Mouse (Mus musculus) hindbrain, embryonic 15.5 days (tissue): ENCODE results near the gene Ephb4. TPM values are rescaled to one million over a fixed set of nuclear protein-coding genes. Genes with fewer than 3 reads are reported as not detected.
A peak's percentile ranks its signal among the peaks of the same experiment; 100 is the strongest.

ENCODE experiments used
- ATAC-seq: fragments of 200-750 bp; cut with Nextera tagmentation; 2 replicates; pipeline ENCODE4 v1.8.0; 2017; ENCODE audit warnings: low read depth, moderate number of reproducible peaks, moderate TSS enrichment; ENCODE audit not compliant: low FRiP score
- H3K27ac ChIP-seq: fragments of 300-500 bp; sonication (generic); replicated peaks from 2 replicates; pipeline ENCODE4 v1.5.1; 2015; ENCODE audit warnings: mild to moderate bottlenecking, inconsistent platforms
- H3K27me3 ChIP-seq: fragments of 300-500 bp; sonication (generic); 2 replicates; pipeline ENCODE4 v1.6.1; 2015; ENCODE audit warnings: control low read depth, inconsistent platforms
- H3K36me3 ChIP-seq: fragments of 300-500 bp; sonication (generic); 2 replicates; pipeline ENCODE4 v1.6.1; 2015; ENCODE audit warnings: control low read depth, inconsistent platforms
- H3K4me1 ChIP-seq: fragments of 300-500 bp; sonication (generic); replicated peaks from 2 replicates; pipeline ENCODE4 v1.6.1; 2015; ENCODE audit warnings: control low read depth, inconsistent platforms
- H3K4me2 ChIP-seq: fragments of 300-500 bp; sonication (generic); 2 replicates; pipeline ENCODE4 v1.6.1; 2015; ENCODE audit warnings: moderate library complexity, mild to moderate bottlenecking, inconsistent platforms
- H3K4me3 ChIP-seq: fragments of 300-500 bp; sonication (generic); 2 replicates; pipeline ENCODE4 v1.5.1; 2015; ENCODE audit warnings: mild to moderate bottlenecking, inconsistent platforms
- H3K9ac ChIP-seq: fragments of 300-500 bp; sonication (generic); 2 replicates; pipeline ENCODE4 v1.6.1; 2015; ENCODE audit warnings: inconsistent platforms
- H3K9me3 ChIP-seq: fragments of 300-500 bp; sonication (generic); 2 replicates; pipeline ENCODE4 v1.6.1; 2016; ENCODE audit warnings: control low read depth, inconsistent platforms
- WGBS: fragments of 180-500 bp; shearing (Covaris S2); methylation state at CpG from one replicate; pipeline ENCODE4 v1.1.7; 2015; 5-methylcytosine and 5-hydroxymethylcytosine counted together
- polyA plus RNA-seq: library from polyadenylated mRNA; unstranded; fragments of >200 nt; fragmentation: Nextera tagmentation; extraction: Ambion mirVana; gene quantifications from 2 replicates; pipeline ENCODE4 v1.2.1, GENCODE M21; 2015

Gene Ephb4
- polyA plus RNA-seq, 1 experiment from 2014 or later, result 8.4 TPM

DNA sequence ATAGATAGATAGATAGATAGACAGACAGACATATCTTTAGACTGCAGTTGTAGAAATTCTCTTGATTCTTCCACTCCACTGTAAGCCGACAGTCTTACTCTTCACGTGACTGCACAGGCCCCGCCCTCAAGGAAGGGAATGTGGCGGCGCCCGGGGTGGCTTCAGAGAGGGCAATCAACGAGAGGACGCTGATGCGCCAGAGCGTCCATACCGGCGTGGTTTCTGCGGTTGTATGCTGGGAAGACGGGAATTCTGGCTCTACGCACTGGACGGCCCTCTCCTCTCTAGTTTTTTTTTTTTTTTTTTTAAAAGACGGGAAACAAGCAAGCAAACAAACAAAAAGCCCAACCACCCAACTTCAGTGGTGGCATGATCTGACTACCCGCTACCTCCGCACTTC lies 11.7 kb upstream of the Ephb4 start:
- H3K27ac ChIP-seq, result peak overlapping the region; percentile 82
- H3K4me2 ChIP-seq, result peak overlapping the region; percentile 88
- H3K27me3 ChIP-seq, result no peaks in the 10 kb centered on the region
- WGBS, result under 1% methylated on average over 19 of the region's 19 CpGs
- peaks cover 27% of the 10 kb centered on the region for H3K4me1 ChIP-seq
- H3K9me3 ChIP-seq, result no peaks in the 10 kb centered on the region
- peak overlapping the region; percentile 52 for H3K9ac ChIP-seq
- H3K4me3 ChIP-seq, result peak overlapping the region; percentile 39
- no peaks in the 10 kb centered on the region for H3K36me3 ChIP-seq
- peak; percentile 86 for ATAC-seq

DNA sequence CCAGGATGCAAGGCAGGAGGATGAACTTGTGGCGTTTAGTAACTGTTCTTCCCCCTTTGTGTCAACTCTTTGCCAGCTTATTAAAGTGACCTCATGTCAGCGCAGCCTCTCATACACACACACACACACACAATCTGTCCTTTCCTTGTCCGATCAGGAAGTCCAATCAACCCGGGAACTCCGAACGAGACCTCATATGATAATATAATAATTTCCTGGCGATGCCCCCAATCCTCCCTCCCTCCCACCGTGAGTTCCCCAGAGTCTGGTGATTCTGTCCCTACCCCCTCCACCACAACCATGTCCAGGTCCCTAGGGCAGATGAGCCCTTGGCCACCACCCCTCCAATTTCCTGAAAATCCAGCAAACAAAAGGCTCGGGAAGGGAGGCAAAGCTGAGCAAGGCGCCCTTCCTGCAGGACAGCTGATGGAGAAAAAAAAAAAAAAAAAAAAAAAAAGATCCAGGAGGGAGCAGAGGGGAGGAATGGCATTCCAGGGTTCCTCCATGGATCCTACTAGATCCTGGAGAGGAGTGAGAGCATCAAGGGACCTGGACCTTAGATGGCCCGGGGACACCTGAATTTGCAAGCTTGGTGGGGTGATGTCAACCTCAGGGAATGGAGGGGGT lies 11.1 kb upstream of the Ephb4 start:
- 1% methylated on average over 11 of the region's 11 CpGs for WGBS
- peak; percentile 29 for ATAC-seq
- no peaks in the 10 kb centered on the region for H3K27me3 ChIP-seq

DNA sequence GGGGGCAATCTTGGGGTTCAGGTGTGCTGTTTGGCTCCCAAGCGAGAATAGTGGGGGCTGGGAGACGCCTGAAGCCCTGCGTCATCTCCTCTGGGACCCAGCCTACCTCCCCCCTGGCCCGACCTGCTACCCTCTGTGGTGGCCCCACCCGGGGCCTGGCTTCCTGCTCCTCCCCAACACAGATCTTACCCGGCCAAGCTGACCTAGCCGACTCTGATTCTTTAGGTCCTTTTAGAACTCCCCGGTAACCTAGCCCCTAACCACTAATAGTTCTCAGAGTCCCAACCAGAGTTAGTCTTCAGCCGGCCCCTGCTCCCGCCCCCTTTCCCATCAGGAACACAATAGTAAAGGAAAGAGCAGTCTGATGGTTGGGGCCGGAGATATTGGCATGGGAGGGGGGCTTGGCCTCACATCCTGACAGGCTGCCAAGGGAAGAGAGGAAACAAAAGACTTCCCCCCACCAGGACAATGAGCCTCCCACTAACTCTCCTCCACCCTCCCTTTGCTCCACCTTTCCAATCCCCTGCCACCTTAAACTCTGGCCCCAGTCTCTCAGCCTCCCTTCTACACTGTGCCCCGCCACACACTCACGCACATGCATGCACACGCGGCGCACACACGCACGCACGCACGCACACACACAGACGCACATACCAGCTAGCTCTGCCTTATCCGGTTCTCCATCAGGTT lies 10.5 kb upstream of the Ephb4 start:
- H3K4me2 ChIP-seq, result peak overlapping the region; percentile 88
- H3K4me3 ChIP-seq, result peak overlapping the region; percentile 39
- 4% methylated on average over 21 of the region's 22 CpGs for whole genome bisulfite sequencing
- ATAC-seq, result peak; percentile 71
- peak overlapping the region; percentile 82 for H3K27ac ChIP-seq
- no peaks in the 10 kb centered on the region for H3K9me3 ChIP-seq
- peak overlapping the region; percentile 52 for H3K9ac ChIP-seq
- H3K27me3 ChIP-seq, result no peaks in the 10 kb centered on the region
- no peaks in the 10 kb centered on the region for H3K36me3 ChIP-seq
- peaks cover 21% of the 10 kb centered on the region for H3K4me1 ChIP-seq

More for the DNA sequence above, 11.1 kb upstream of the Ephb4 start:
- H3K9me3 ChIP-seq, result no peaks in the 10 kb centered on the region
- no peaks in the 10 kb centered on the region for H3K36me3 ChIP-seq
- H3K4me1 ChIP-seq, result peaks cover 26% of the 10 kb centered on the region
- H3K4me3 ChIP-seq, result peak overlapping the region; percentile 39
- H3K4me2 ChIP-seq, result peak overlapping the region; percentile 88
- peak overlapping the region; percentile 52 for H3K9ac ChIP-seq
- peak overlapping the region; percentile 82 for H3K27ac ChIP-seq

DNA sequence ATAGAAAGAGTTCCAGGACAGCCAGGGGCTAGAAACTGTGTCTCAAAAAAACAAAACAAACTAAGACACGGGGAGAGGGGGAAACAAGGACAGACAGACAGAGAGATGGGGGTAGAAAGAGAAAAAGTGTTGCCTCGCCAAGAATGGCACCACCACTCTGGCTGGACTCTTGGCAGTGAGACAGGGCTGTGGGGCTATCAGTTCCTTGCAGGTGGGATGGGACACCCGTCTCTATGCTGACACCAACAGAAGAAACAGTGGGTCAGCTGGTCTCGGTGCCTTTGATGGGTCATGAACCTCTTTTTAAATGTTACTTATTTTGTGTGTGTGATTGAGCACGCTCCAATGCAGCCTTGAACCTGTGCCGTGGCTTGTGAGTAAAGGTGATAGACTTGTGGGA lies 9.7 kb upstream of the Ephb4 start:
- no peak for ATAC-seq

DNA sequence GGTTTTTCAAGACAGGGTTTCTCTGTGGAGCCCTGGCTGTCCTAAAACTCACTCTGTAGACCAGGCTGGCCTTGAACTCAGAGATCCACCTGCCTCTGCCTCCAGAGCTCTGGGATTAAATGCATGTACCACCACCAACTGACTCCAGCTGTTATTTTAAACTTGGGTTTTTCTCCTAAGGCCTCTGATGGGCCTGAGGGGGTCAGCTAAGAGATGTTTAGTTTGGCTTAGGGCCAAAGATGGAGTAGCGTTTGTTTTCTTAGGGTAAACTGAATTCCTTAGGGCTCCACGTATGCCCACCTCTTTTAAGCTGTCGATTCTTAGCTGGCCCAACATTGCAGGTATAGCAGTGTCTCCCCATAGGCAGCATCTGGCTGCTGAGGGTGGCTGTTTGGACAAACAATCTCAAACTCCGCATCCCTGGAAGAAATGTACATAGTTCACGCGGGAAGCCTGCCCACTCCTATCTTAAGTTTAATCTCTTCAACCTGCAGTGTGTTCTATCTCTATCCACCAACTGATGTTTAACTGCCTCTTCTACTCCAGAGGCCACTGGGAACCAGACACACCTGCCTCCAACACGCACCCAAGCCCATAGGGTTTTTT lies 7.4 kb upstream of the Ephb4 start:
- H3K4me3 ChIP-seq, result no peak overlapping the region
- no peak overlapping the region for H3K4me2 ChIP-seq
- no peak overlapping the region for H3K27ac ChIP-seq
- no peak overlapping the region for H3K9ac ChIP-seq
- WGBS, result 79% methylated on average over 7 of the region's 7 CpGs
- peaks cover 19% of the 10 kb centered on the region for H3K4me1 ChIP-seq
- H3K27me3 ChIP-seq, result no peaks in the 10 kb centered on the region
- no peak for ATAC-seq
- H3K36me3 ChIP-seq, result no peaks in the 10 kb centered on the region
- H3K9me3 ChIP-seq, result no peaks in the 10 kb centered on the region

More for the DNA sequence above, 9.7 kb upstream of the Ephb4 start:
- Histone ChIP-seq H3K4me1 (peaks cover 21% of the 10 kb centered on the region), H3K36me3 (no peaks in the 10 kb centered on the region), H3K4me3 (peak overlapping the region; percentile 39; the same call in 1 of the 2 replicates), H3K9ac (peak overlapping the region; percentile 52; the same call in 1 of the 2 replicates), H3K9me3 (no peaks in the 10 kb centered on the region), H3K4me2 (peak overlapping the region; percentile 88), H3K27ac (peak overlapping the region; percentile 82), H3K27me3 (no peaks in the 10 kb centered on the region)
- 77% methylated on average over 6 of the region's 6 CpGs for WGBS

DNA sequence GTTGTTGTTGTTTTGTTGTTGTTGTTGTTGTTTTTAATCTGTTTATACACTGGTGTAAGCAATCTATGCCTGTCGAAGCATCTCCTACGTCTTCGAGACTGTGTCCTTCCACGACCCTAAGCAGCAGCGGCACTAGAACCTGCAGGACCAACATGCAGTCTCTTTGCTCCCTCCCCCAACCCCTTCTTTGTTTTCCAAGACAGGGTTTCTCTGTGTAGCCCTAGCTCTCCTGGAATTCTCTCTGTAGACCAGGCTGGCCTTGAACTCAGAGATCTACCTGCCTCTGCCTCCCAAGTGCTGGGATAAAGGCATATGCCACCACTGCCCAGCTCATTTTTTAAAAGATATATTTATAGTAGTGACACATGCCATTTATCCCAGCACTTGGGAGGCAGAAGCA lies 6.5 kb upstream of the Ephb4 start:
- H3K36me3 ChIP-seq, result no peaks in the 10 kb centered on the region
- H3K4me2 ChIP-seq, result no peak overlapping the region
- ATAC-seq, result no peak
- H3K4me3 ChIP-seq, result no peak overlapping the region
- 95% methylated on average over 5 of the region's 5 CpGs for WGBS
- H3K27ac ChIP-seq, result no peak overlapping the region
- H3K9ac ChIP-seq, result no peak overlapping the region
- H3K9me3 ChIP-seq, result no peaks in the 10 kb centered on the region
- H3K27me3 ChIP-seq, result no peaks in the 10 kb centered on the region
- peaks cover 16% of the 10 kb centered on the region for H3K4me1 ChIP-seq

DNA sequence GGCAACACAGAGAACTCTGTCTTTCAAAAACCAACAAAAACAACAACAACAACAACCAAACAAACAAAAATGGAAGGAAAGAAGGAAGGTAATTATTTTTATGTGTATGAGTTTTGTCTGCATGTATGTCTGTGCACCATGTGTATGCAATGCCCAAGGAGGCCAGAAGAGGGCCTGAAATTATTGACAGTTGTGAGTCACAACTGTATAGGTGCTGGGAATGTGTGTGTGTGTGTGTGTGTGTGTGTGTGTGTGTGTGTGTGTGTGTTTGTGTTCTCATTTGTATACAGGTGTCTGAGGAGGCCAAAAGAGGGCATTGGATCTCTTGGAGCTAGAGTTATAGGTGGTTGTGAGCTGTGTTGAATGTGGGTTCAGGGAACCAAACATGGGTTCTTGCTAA lies 6.0 kb upstream of the Ephb4 start:
- no peak for ATAC-seq
- Histone ChIP-seq H3K27me3 (peaks cover 4% of the 10 kb centered on the region; the same call in 1 of the 2 replicates), H3K9me3 (no peaks in the 10 kb centered on the region), H3K36me3 (no peaks in the 10 kb centered on the region), H3K4me2 (no peak overlapping the region), H3K27ac (no peak overlapping the region), H3K4me1 (peaks cover 18% of the 10 kb centered on the region), H3K4me3 (no peak overlapping the region), H3K9ac (no peak overlapping the region)

DNA sequence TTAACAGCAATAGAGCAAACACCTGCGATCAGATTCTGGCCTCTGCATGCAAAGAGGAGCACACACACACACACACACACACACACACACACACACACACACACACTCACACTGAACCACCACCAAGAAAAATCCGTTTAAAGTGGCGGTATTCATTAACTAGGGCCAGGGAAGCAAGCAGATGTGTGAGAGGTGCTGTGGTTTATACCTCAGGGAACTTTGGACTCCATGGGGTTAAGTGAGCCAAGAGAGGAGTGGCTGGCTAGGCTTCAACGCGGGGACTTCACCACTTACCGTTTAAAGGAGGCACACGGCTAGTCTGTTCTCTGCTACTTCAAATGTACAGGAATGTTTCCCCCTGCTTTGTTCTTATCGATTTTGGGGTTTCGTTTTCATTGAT lies 4.1 kb upstream of the Ephb4 start:
- ATAC-seq, result no peak
- Histone ChIP-seq H3K27ac (no peak overlapping the region), H3K36me3 (no peaks in the 10 kb centered on the region), H3K4me1 (peaks cover 22% of the 10 kb centered on the region), H3K27me3 (peaks cover 11% of the 10 kb centered on the region), H3K9me3 (no peaks in the 10 kb centered on the region), H3K4me2 (no peak overlapping the region), H3K4me3 (no peak overlapping the region), H3K9ac (no peak overlapping the region)
- WGBS, result 27% methylated on average over 9 of the region's 9 CpGs

DNA sequence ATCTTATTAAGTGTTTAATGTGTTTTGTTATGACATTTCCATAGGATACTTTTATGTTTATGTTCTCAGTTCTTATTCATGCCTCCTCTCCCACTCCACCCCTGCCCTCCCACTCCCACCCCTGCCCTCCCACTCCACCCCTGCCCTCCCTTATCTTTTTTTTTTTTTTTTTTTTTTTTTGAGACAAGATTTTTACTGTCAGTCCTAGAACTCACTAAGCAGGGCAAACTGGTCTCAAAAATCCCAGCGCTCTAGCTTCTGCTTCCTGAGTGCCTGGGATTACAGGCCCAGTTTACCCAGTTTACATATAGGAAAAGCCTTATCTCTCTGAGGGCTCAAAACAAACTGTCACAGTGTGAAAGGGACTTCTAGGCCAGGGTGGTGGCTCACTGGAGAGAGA lies 3.5 kb upstream of the Ephb4 start:
- Histone ChIP-seq H3K4me3 (no peak overlapping the region), H3K36me3 (no peaks in the 10 kb centered on the region), H3K27ac (no peak overlapping the region), H3K27me3 (peaks cover 12% of the 10 kb centered on the region), H3K9ac (no peak overlapping the region), H3K9me3 (no peaks in the 10 kb centered on the region), H3K4me2 (no peak overlapping the region), H3K4me1 (peaks cover 26% of the 10 kb centered on the region)
- WGBS, result 75% methylated on average over 1 of the region's 1 CpGs
- ATAC-seq, result no peak

DNA sequence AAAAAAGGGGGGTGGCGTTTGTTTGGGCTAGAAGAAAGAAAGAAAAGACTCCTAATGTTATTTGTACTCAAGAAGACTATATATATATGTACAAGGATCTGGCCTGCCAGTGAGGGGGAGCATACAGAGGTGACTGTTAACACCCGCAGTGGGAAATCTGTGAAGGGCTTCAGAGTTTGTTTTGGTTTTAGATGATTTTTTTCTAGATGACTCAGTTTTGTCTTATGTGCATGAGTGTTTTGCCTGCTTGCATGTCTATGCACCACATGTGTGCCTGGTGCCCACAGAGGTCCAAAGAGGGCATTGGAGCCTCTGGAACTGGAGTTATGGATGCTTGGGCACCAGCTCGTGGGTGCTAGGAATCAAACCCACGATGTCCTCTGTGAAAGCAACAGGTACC lies 2.9 kb upstream of the Ephb4 start:
- Histone ChIP-seq H3K36me3 (no peaks in the 10 kb centered on the region), H3K4me1 (peaks cover 30% of the 10 kb centered on the region), H3K4me3 (no peak overlapping the region), H3K4me2 (no peak overlapping the region), H3K27ac (no peak overlapping the region), H3K9me3 (no peaks in the 10 kb centered on the region), H3K27me3 (peaks cover 12% of the 10 kb centered on the region), H3K9ac (no peak overlapping the region)
- ATAC-seq, result no peak
- WGBS, result 88% methylated on average over 4 of the region's 4 CpGs

DNA sequence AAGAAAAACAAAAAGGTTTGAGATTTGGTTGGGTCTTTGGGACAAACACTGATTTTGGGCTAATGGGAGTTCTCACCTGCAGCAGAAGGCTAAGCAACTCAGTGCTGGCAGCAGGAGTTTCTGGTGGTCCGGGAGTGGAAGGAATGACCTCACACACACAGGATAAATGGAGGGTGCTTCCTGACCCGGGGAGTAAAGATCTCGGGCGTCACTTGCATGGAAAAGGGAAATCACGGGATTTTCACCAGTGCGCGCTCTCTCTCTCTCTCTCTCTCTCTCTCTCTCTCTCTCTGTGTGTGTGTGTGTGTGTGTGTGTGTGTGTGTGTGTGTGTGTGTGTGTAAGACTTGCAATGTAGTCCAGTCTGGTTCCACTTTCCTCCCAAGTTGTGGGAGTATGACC lies 2.1 kb upstream of the Ephb4 start:
- Histone ChIP-seq H3K4me2 (no peak overlapping the region), H3K4me1 (peaks cover 39% of the 10 kb centered on the region), H3K9me3 (no peaks in the 10 kb centered on the region), H3K36me3 (no peaks in the 10 kb centered on the region), H3K9ac (no peak overlapping the region), H3K27ac (no peak overlapping the region), H3K4me3 (no peak overlapping the region), H3K27me3 (peaks cover 12% of the 10 kb centered on the region)
- 33% methylated on average over 7 of the region's 7 CpGs for WGBS
- no peak for ATAC-seq
